14 mouse cellular contexts compared by ENCODE assay signal in genomic region chr7:142335151-142335550, GRCm38 (mm10). TPM values are rescaled to one million over a fixed set of nuclear protein-coding genes. Genes with fewer than 3 reads are reported as not detected.
A peak's percentile ranks its signal among the peaks of the same experiment; 100 is the strongest.
DNase-seq lines count a peak whose midpoint lies in the region; ATAC-seq lines count a peak whose summit lies in the region.
"Had no signal": no experiment of that assay in that cellular context is flagged by ENCODE, and none has a peak within 500 bp of the region (broad histone marks: within the 10 kb centered on the region; RNA-seq: fewer than 3 reads in every experiment).

No protein-coding gene starts in this region.

- peaks cover 19% of the 10 kb centered on the region for H3K4me1 ChIP-seq in intestine, embryonic 16.5 days (ENCODE audit: control insufficient read depth, insufficient read depth, low read length)
- peaks cover 16% of the 10 kb centered on the region for H3K4me1 ChIP-seq in intestine, embryonic 15.5 days (replicated peaks)

- 86% methylated on average over 8 of the region's 8 CpGs for WGBS in intestine, embryonic 16.5 days
- 84% methylated on average over 8 of the region's 8 CpGs for WGBS in intestine, embryonic 15.5 days

- H3K36me3 ChIP-seq in intestine, embryonic 16.5 days (ENCODE audit: control insufficient read depth, insufficient read depth, low read length): no peaks in the 10 kb centered on the region
- H3K36me3 ChIP-seq in intestine, embryonic 15.5 days: no peaks in the 10 kb centered on the region
- H3K36me3 ChIP-seq: heart, embryonic 15.5 days; liver, embryonic 12.5 days had no signal

- no peak overlapping the region for H3K27ac ChIP-seq in intestine, embryonic 16.5 days (ENCODE audit: low read length)
- no peak overlapping the region for H3K27ac ChIP-seq in intestine, embryonic 15.5 days
- H3K27ac ChIP-seq: gastrocnemius, adult 2 months; heart, embryonic 15.5 days; liver, embryonic 12.5 days had no signal

- peak; percentile 51 for DNase-seq in right cerebral cortex, postnatal 4 days
- DNase-seq in right cerebral cortex, adult 2 months (ENCODE audit: low spot score in 2 of 2): no peak
- DNase-seq in cerebellum, adult 9-11 months: peak; percentile 94
- no peak for DNase-seq in yolk sac, embryonic 10.5 days (ENCODE audit: low spot score)
- DNase-seq in embryo, embryonic 10.5 days (ENCODE audit: low spot score): no peak
- DNase-seq: adrenal gland, adult 2 months; gastrocnemius, adult 2 months; kidney, postnatal 25 days; lung, postnatal 4 days had no signal

- H3K4me2 ChIP-seq in intestine, embryonic 16.5 days (ENCODE audit: low read depth, low read length): no peak overlapping the region
- no peak overlapping the region for H3K4me2 ChIP-seq in intestine, embryonic 15.5 days (replicated peaks)
- H3K4me2 ChIP-seq: heart, embryonic 15.5 days; liver, embryonic 12.5 days had no signal

- no peaks in the 10 kb centered on the region for H3K9me3 ChIP-seq in intestine, embryonic 16.5 days (ENCODE audit: control insufficient read depth, low read length)
- H3K9me3 ChIP-seq in intestine, embryonic 15.5 days: no peaks in the 10 kb centered on the region
- H3K9me3 ChIP-seq: heart, embryonic 15.5 days; liver, embryonic 12.5 days had no signal

- ATAC-seq in intestine, embryonic 16.5 days: no peak
- ATAC-seq in intestine, embryonic 15.5 days: no peak

- no peak overlapping the region for H3K4me3 ChIP-seq in intestine, embryonic 16.5 days (ENCODE audit: low read length)
- H3K4me3 ChIP-seq in intestine, embryonic 15.5 days (replicated peaks): no peak overlapping the region
- H3K4me3 ChIP-seq: gastrocnemius, adult 2 months; heart, embryonic 15.5 days; liver, embryonic 12.5 days; myocyte had no signal

- peak overlapping the region; percentile 9; the same call in 1 of the 2 replicates for H3K9ac ChIP-seq in intestine, embryonic 16.5 days (ENCODE audit: low read depth, low read length)
- no peak overlapping the region for H3K9ac ChIP-seq in intestine, embryonic 15.5 days
- H3K9ac ChIP-seq: heart, embryonic 15.5 days; liver, embryonic 12.5 days had no signal

- H3K27me3 ChIP-seq in intestine, embryonic 16.5 days (replicated peaks; ENCODE audit: control insufficient read depth, insufficient read depth, low read length): no peaks in the 10 kb centered on the region
- H3K27me3 ChIP-seq in intestine, embryonic 15.5 days (replicated peaks): no peaks in the 10 kb centered on the region
- H3K27me3 ChIP-seq: heart, embryonic 15.5 days had no signal

RNA-seq across cellular contexts. Expression of gene Krtap5-4, which starts 31.8 kb away (rescaled TPM):
- not detected in 2 replicates for polyA plus RNA-seq in intestine, embryonic 16.5 days (2015; fragmentation: Nextera tagmentation; extraction: Ambion mirVana)
- not detected in 2 replicates for polyA plus RNA-seq in intestine, embryonic 15.5 days (2015; fragmentation: Nextera tagmentation; extraction: Ambion mirVana)
- polyA plus RNA-seq: adrenal gland, adult 2 months; heart, embryonic 15.5 days; liver, embryonic 12.5 days; myocyte had no signal

RNA-seq across cellular contexts. Expression of gene Krtap5-1, which starts 38.2 kb away (rescaled TPM):
- polyA plus RNA-seq in intestine, embryonic 16.5 days (2015; fragmentation: Nextera tagmentation; extraction: Ambion mirVana): not detected in 2 replicates
- polyA plus RNA-seq in intestine, embryonic 15.5 days (2015; fragmentation: Nextera tagmentation; extraction: Ambion mirVana): not detected in 2 replicates
- polyA plus RNA-seq: adrenal gland, adult 2 months; heart, embryonic 15.5 days; liver, embryonic 12.5 days; myocyte had no signal

RNA-seq across cellular contexts. Expression of gene Ifitm10, which starts 38.4 kb away (rescaled TPM):
- polyA plus RNA-seq in intestine, embryonic 16.5 days (2015; fragmentation: Nextera tagmentation; extraction: Ambion mirVana): 1.8 and 2.4 TPM in 2 replicates
- 1.9 and 2.0 TPM in 2 replicates for polyA plus RNA-seq in intestine, embryonic 15.5 days (2015; fragmentation: Nextera tagmentation; extraction: Ambion mirVana)

RNA-seq across cellular contexts. Expression of gene Gm49369, which starts 47.3 kb away (rescaled TPM):
- 0.43 and 2.3 TPM in 2 replicates for polyA plus RNA-seq in intestine, embryonic 16.5 days (2015; fragmentation: Nextera tagmentation; extraction: Ambion mirVana)
- 1.2 and 1.9 TPM in 2 replicates for polyA plus RNA-seq in intestine, embryonic 15.5 days (2015; fragmentation: Nextera tagmentation; extraction: Ambion mirVana)
- polyA plus RNA-seq: adrenal gland, adult 2 months; liver, embryonic 12.5 days had no signal

RNA-seq across cellular contexts. Expression of gene Ctsd, which starts 52.7 kb away (rescaled TPM):
- polyA plus RNA-seq in intestine, embryonic 16.5 days (2015; fragmentation: Nextera tagmentation; extraction: Ambion mirVana): 395 and 444 TPM in 2 replicates
- polyA plus RNA-seq in intestine, embryonic 15.5 days (2015; fragmentation: Nextera tagmentation; extraction: Ambion mirVana): 282 and 329 TPM in 2 replicates

Comparison
In these comparisons a context has a peak if more than half of its experiments do, and no peak if none do; other contexts are left out.
1. DNase-seq: peak in right cerebral cortex, postnatal 4 days (single experiment) and cerebellum, adult 9-11 months (single experiment); none in right cerebral cortex, adult 2 months (0 of 2), yolk sac, embryonic 10.5 days (single experiment) and embryo, embryonic 10.5 days (single experiment).